Mouse (Mus musculus) MEL (cell line): ENCODE measurements at regions not wholly inside any gene's neighbourhood (a gene's known extent, or its start where the extent isn't known, plus 50 kb on each side); places are given as distances from the start of the nearest gene placed in this dataset.

ENCODE experiments used
- DNase-seq: peaks from one replicate; pipeline ENCODE4 v3.0.0; 2011; ENCODE audit warnings: low read depth, low spot score
- H3K27ac ChIP-seq: 2 replicates; pipeline ENCODE4 v1.5.1; 2012; ENCODE audit warnings: low read depth, mild to moderate bottlenecking, control low read depth, low read length, moderate library complexity; ENCODE audit not compliant: control insufficient read depth
- H3K27me3 ChIP-seq, 2 experiments: fragments of 150-350 bp in 1 of 2; sonication (generic) in 1 of 2; 2 replicates each; pipeline ENCODE4 v1.6.1; 2012; ENCODE audit warnings: low read length in 2 of 2, mild to moderate bottlenecking in 2 of 2, improper control_type of control experiment in 1 of 2, moderate library complexity in 1 of 2; ENCODE audit not compliant: insufficient read depth in 2 of 2, control insufficient read depth in 1 of 2
- H3K36me3 ChIP-seq, 2 experiments: 2 replicates each; pipeline ENCODE4 v1.6.1; 2012 to 2014; ENCODE audit warnings: low read length in 2 of 2, improper control_type of control experiment in 1 of 2, inconsistent platforms in 1 of 2, mild to moderate bottlenecking in 1 of 2; ENCODE audit not compliant: insufficient read depth in 2 of 2, control insufficient read depth in 1 of 2
- H3K4me1 ChIP-seq, 2 experiments: fragments of 150-350 bp in 1 of 2; sonication (generic) in 1 of 2; 2 replicates each; pipeline ENCODE4 v1.6.1; 2012; ENCODE audit warnings: low read length in 2 of 2, improper control_type of control experiment in 1 of 2, mild to moderate bottlenecking in 1 of 2; ENCODE audit not compliant: insufficient read depth in 2 of 2, control insufficient read depth in 1 of 2
- H3K4me3 ChIP-seq, 2 experiments: fragments of 150-350 bp in 1 of 2; sonication (generic) in 1 of 2; 2 replicates each; pipeline ENCODE4 v1.5.1; 2012; ENCODE audit warnings: low read depth in 2 of 2, low read length in 2 of 2, mild to moderate bottlenecking in 2 of 2, moderate library complexity in 2 of 2, control low read depth in 1 of 2, improper control_type of control experiment in 1 of 2; ENCODE audit not compliant: control insufficient read depth in 1 of 2, insufficient read depth in 1 of 2
- H3K79me2 ChIP-seq: 2 replicates; pipeline ENCODE4 v1.6.1; 2012; ENCODE audit warnings: mild to moderate bottlenecking, low read length, moderate library complexity; ENCODE audit not compliant: control insufficient read depth, poor library complexity, insufficient read depth
- H3K9ac ChIP-seq: 2 replicates; pipeline ENCODE4 v1.6.1; 2012; ENCODE audit warnings: low read depth, mild to moderate bottlenecking, control low read depth, low read length, moderate library complexity; ENCODE audit not compliant: control insufficient read depth, poor library complexity, severe bottlenecking
- H3K9me3 ChIP-seq: fragments of 150-350 bp; sonication (generic); replicated peaks from 2 replicates; pipeline ENCODE4 v1.6.1; 2012; ENCODE audit warnings: mild to moderate bottlenecking, low read length, improper control_type of control experiment, moderate library complexity; ENCODE audit not compliant: insufficient read depth
- CHD2 ChIP-seq: IDR thresholded peaks from 2 replicates; pipeline ENCODE4 v1.6.1; 2011; ENCODE audit warnings: low read length, improper control_type of control experiment
- EP300 ChIP-seq, 2 experiments: IDR thresholded peaks; 2 replicates each; pipeline ENCODE4 v1.6.1; 2011; ENCODE audit warnings: improper control_type of control experiment in 2 of 2, low read length in 2 of 2, low read depth in 1 of 2, mild to moderate bottlenecking in 1 of 2
- ETS1 ChIP-seq: IDR thresholded peaks from 2 replicates; pipeline ENCODE4 v1.6.1; 2012; ENCODE audit warnings: low read depth, mild to moderate bottlenecking, inconsistent platforms, low read length, improper control_type of control experiment, moderate library complexity
- GABPA ChIP-seq: IDR thresholded peaks from 2 replicates; pipeline ENCODE4 v1.6.1; 2012; ENCODE audit warnings: low read depth, mild to moderate bottlenecking, inconsistent platforms, low read length, improper control_type of control experiment, moderate library complexity
- KAT2A ChIP-seq: conservative IDR thresholded peaks from 2 replicates; pipeline ENCODE4 v1.6.1; 2012; ENCODE audit warnings: low read depth, low read length, improper control_type of control experiment, inconsistent platforms
- MAX ChIP-seq: IDR thresholded peaks from 2 replicates; pipeline ENCODE4 v1.6.1; 2011; ENCODE audit warnings: low read length, improper control_type of control experiment
- MXI1 ChIP-seq: IDR thresholded peaks from 2 replicates; pipeline ENCODE4 v1.6.1; 2011; ENCODE audit warnings: mild to moderate bottlenecking, low read depth, low read length, improper control_type of control experiment
- MYC ChIP-seq: IDR thresholded peaks from 2 replicates; pipeline ENCODE4 v1.6.1; 2011; ENCODE audit warnings: low read depth, mild to moderate bottlenecking, low read length, improper control_type of control experiment, moderate library complexity
- POLR2A ChIP-seq, 2 experiments: IDR thresholded peaks; 2 replicates each; pipeline ENCODE4 v1.6.1; 2011 to 2012; ENCODE audit warnings: low read length in 2 of 2, mild to moderate bottlenecking in 2 of 2, control low read depth in 1 of 2, improper control_type of control experiment in 1 of 2, low read depth in 1 of 2, moderate library complexity in 1 of 2; ENCODE audit not compliant: control insufficient read depth in 1 of 2, insufficient read depth in 1 of 2, poor library complexity in 1 of 2
- RAD21 ChIP-seq: IDR thresholded peaks from 2 replicates; pipeline ENCODE4 v1.6.1; 2011; ENCODE audit warnings: mild to moderate bottlenecking, low read depth, low read length, improper control_type of control experiment
- ZKSCAN1 ChIP-seq: IDR thresholded peaks from 2 replicates; pipeline ENCODE4 v1.6.1; 2012; ENCODE audit warnings: low read depth, mild to moderate bottlenecking, inconsistent platforms, low read length, improper control_type of control experiment, moderate library complexity
- ZMIZ1 ChIP-seq: IDR thresholded peaks from 2 replicates; pipeline ENCODE4 v1.6.1; 2012; ENCODE audit warnings: low read depth, mild to moderate bottlenecking, inconsistent platforms, low read length, improper control_type of control experiment, moderate library complexity

- Histone ChIP-seq H3K4me1 (no peaks in the 10 kb centered on the region), H3K9ac (no peak overlapping the region), H3K27ac (no peak overlapping the region), H3K79me2 (no peaks in the 10 kb centered on the region), H3K4me3 (no peak overlapping the region), H3K27me3 (no peaks in the 10 kb centered on the region), H3K36me3 (no peaks in the 10 kb centered on the region), H3K9me3 (no peaks in the 10 kb centered on the region)
- no peak for TF ChIP-seq EP300 (IDR thresholded peaks at IDR 0.05; ENCODE audit: low read depth in 1 of 2, low read length in 2 of 2)
- no peak for TF ChIP-seq MAX
- TF ChIP-seq ETS1: no peak
- DNase-seq: no peak
These were observed 192.7 kb upstream of the Zfp703 start for GRCm38 (mm10) chr8:26784381-26784780.

DNA sequence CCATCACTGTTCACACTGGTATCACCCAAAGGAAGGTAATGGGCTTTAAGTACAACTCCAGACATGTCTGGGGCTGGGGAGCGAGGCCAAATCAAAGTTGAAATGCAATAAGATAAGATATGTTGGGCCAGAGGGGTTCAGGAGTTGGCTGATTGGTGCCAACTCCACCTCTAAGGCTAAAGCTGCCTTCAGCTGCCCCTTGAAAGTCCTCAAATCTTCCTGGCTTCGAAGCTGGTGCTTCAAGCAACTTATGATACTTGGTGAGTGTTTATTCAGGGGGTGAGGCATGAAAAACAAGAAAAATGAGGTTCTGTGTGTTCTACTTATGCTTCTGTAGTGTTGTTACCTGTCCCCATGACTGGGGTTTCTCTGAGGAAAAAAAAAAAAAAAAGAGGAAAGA lies 185.3 kb upstream of the Zfp703 start:
- Histone ChIP-seq H3K9ac (no peak overlapping the region), H3K9me3 (no peaks in the 10 kb centered on the region), H3K4me3 (no peak overlapping the region), H3K4me1 (no peaks in the 10 kb centered on the region), H3K27ac (no peak overlapping the region), H3K36me3 (no peaks in the 10 kb centered on the region), H3K27me3 (no peaks in the 10 kb centered on the region), H3K79me2 (no peaks in the 10 kb centered on the region)
- no peak for DNase-seq
- TF ChIP-seq MXI1 (no peak), POLR2A (IDR thresholded peaks at IDR 0.05; ENCODE audit: control insufficient read depth in 1 of 2, insufficient read depth in 1 of 2, low read depth in 1 of 2, low read length in 2 of 2, poor library complexity in 1 of 2) (no peak), CHD2 (no peak)

- Histone ChIP-seq H3K9me3 (no peaks in the 10 kb centered on the region), H3K79me2 (no peaks in the 10 kb centered on the region), H3K27ac (no peak overlapping the region)
- TF ChIP-seq GABPA: no peak
- no peak for TF ChIP-seq ZMIZ1
- no peak for TF ChIP-seq RAD21
- TF ChIP-seq ZKSCAN1: no peak
- TF ChIP-seq KAT2A: no peak
- TF ChIP-seq MYC: no peak
- TF ChIP-seq, all 39 proteins: peak for 0
- Histone ChIP-seq H3K4me3 (no peak overlapping the region), H3K36me3 (no peaks in the 10 kb centered on the region), H3K9ac (no peak overlapping the region), H3K27me3 (no peaks in the 10 kb centered on the region), H3K4me1 (no peaks in the 10 kb centered on the region)
- no peak for DNase-seq
These were observed 183.4 kb upstream of the Zfp703 start for GRCm38 (mm10) chr8:26793606-26794292.
